Mouse (Mus musculus): ENCODE results near the gene Abo.
A peak's percentile ranks its signal among the peaks of the same experiment; 100 is the strongest.

The Abo gene

GRCm38 (mm10) chr2:26862856-26863255 is 1.9 kb downstream of the Abo start:
- DNase-seq (ENCODE audit: low spot score), result no peak

GRCm38 (mm10) chr2:26847706-26848105 is 17.1 kb downstream of the Abo start:
- peak; percentile 37 for DNase-seq (ENCODE audit: low spot score)

GRCm38 (mm10) chr2:26832478-26832877 is 32.3 kb downstream of the Abo start:
- DNase-seq (ENCODE audit: low spot score), result no peak

GRCm38 (mm10) chr2:26828047-26828446 is 36.7 kb downstream of the Abo start:
- no peak for DNase-seq (ENCODE audit: low spot score)

GRCm38 (mm10) chr2:26827261-26827975 is 37.4 kb downstream of the Abo start:
- no peak for DNase-seq (ENCODE audit: low spot score)
